Mouse (Mus musculus): ENCODE measurements around the gene Tmem205. TPM values are rescaled to one million over a fixed set of nuclear protein-coding genes. Genes with fewer than 3 reads are reported as not detected.
A peak's percentile ranks its signal among the peaks of the same experiment; 100 is the strongest.

Gene Tmem205
- total RNA-seq (2021) = 10 to 100 TPM; 41.0 to 44.6 TPM

GRCm38 (mm10) chr9:21927208-21927753, at the start of gene Tmem205, which contains the start of gene Ccdc159:
Tmem205 (minus strand) TSS chr9:21927556.
Ccdc159 (plus strand) TSS chr9:21927471.
- peak; percentile 89 to 92 for DNase-seq

GRCm38 (mm10) chr9:21976626-21977175, 49.3 kb upstream of the Tmem205 start:
- no peak for DNase-seq

GRCm38 (mm10) chr9:21969304-21969703, 41.9 kb upstream of the Tmem205 start:
- DNase-seq = no peak

- DNase-seq = no peak
These were observed 41.5 kb upstream of the Tmem205 start for GRCm38 (mm10) chr9:21968883-21969282.

- no peak for DNase-seq
These were observed 36.1 kb upstream of the Tmem205 start, which contains the start of gene Epor for GRCm38 (mm10) chr9:21963417-21963816. Epor (minus strand) TSS chr9:21963506.

- peak; percentile 77 to 78 for DNase-seq
These were observed 35.2 kb upstream of the Tmem205 start for GRCm38 (mm10) chr9:21962416-21963059.

- no peak for DNase-seq
These were observed 34.7 kb upstream of the Tmem205 start for GRCm38 (mm10) chr9:21962010-21962409.

GRCm38 (mm10) chr9:21961366-21961980, 34.1 kb upstream of the Tmem205 start:
- DNase-seq = no peak

GRCm38 (mm10) chr9:21960558-21961208, 33.3 kb upstream of the Tmem205 start:
- DNase-seq = no peak

GRCm38 (mm10) chr9:21960135-21960534, 32.8 kb upstream of the Tmem205 start:
- DNase-seq = no peak

GRCm38 (mm10) chr9:21959244-21959643, 31.9 kb upstream of the Tmem205 start:
- no peak for DNase-seq

GRCm38 (mm10) chr9:21958372-21958771, 31.0 kb upstream of the Tmem205 start:
- DNase-seq = no peak

GRCm38 (mm10) chr9:21955570-21956281, 28.4 kb upstream of the Tmem205 start, which contains the start of gene Swsap1:
Swsap1 (plus strand) TSS chr9:21955755.
- peak; percentile 99 for DNase-seq

GRCm38 (mm10) chr9:21955225-21955569, 27.8 kb upstream of the Tmem205 start:
- no peak for DNase-seq

GRCm38 (mm10) chr9:21954635-21955034, 27.3 kb upstream of the Tmem205 start:
- DNase-seq = no peak

- no peak for DNase-seq
These were observed 26.2 kb upstream of the Tmem205 start for GRCm38 (mm10) chr9:21953600-21953999.

- DNase-seq = no peak
These were observed 24.6 kb upstream of the Tmem205 start for GRCm38 (mm10) chr9:21951977-21952376.

- DNase-seq = peak in 1 of 2 experiments; percentile 54
These were observed 23.0 kb upstream of the Tmem205 start for GRCm38 (mm10) chr9:21950322-21950721.

GRCm38 (mm10) chr9:21948790-21949189, 21.4 kb upstream of the Tmem205 start:
- DNase-seq = no peak

GRCm38 (mm10) chr9:21948146-21948545, 20.8 kb upstream of the Tmem205 start:
- no peak for DNase-seq

GRCm38 (mm10) chr9:21947540-21948130, 20.3 kb upstream of the Tmem205 start:
- no peak for DNase-seq

GRCm38 (mm10) chr9:21944267-21944666, 16.9 kb upstream of the Tmem205 start:
- DNase-seq = no peak
